Mouse (Mus musculus) midbrain, embryonic 13.5 days (tissue): ENCODE measurements around the gene Umad1. TPM values are rescaled to one million over a fixed set of nuclear protein-coding genes. Genes with fewer than 3 reads are reported as not detected.
"Not testable (repeated sequence)": the region's sequence is repeated elsewhere in the genome, so short reads cannot be mapped to it uniquely, and the experiment has no call there.

Source experiments
- ATAC-seq: fragments of 200-750 bp; cut with Nextera tagmentation; 2 replicates; pipeline ENCODE4 v1.8.0; 2017; ENCODE audit warnings: mild to moderate bottlenecking, moderate TSS enrichment, moderate library complexity
- H3K27ac ChIP-seq: fragments of 300-500 bp; sonication (generic); 2 replicates; pipeline ENCODE4 v1.5.1; 2015; ENCODE audit warnings: inconsistent platforms, mild to moderate bottlenecking, moderate library complexity
- H3K27me3 ChIP-seq: fragments of 300-500 bp; sonication (generic); 2 replicates; pipeline ENCODE4 v1.6.1; 2015; ENCODE audit warnings: mild to moderate bottlenecking, inconsistent platforms
- H3K36me3 ChIP-seq: fragments of 300-500 bp; sonication (generic); 2 replicates; pipeline ENCODE4 v1.6.1; 2015; ENCODE audit warnings: mild to moderate bottlenecking, inconsistent platforms
- H3K4me1 ChIP-seq: fragments of 300-500 bp; sonication (generic); replicated peaks from 2 replicates; pipeline ENCODE4 v1.6.1; 2015; ENCODE audit warnings: inconsistent platforms
- H3K4me2 ChIP-seq: fragments of 300-500 bp; sonication (generic); replicated peaks from 2 replicates; pipeline ENCODE4 v1.6.1; 2015; ENCODE audit warnings: moderate library complexity, mild to moderate bottlenecking, inconsistent platforms
- H3K4me3 ChIP-seq: fragments of 300-500 bp; sonication (generic); replicated peaks from 2 replicates; pipeline ENCODE4 v1.5.1; 2015; ENCODE audit warnings: mild to moderate bottlenecking, inconsistent platforms
- H3K9ac ChIP-seq: fragments of 300-500 bp; sonication (generic); replicated peaks from 2 replicates; pipeline ENCODE4 v1.6.1; 2015; ENCODE audit warnings: mild to moderate bottlenecking, inconsistent platforms
- H3K9me3 ChIP-seq: fragments of 300-500 bp; sonication (generic); 2 replicates; pipeline ENCODE4 v1.6.1; 2016; ENCODE audit warnings: mild to moderate bottlenecking, inconsistent platforms
- WGBS: fragments of 180-500 bp; shearing (Covaris S2); methylation state at CpG from one replicate; pipeline ENCODE4 v1.1.7; 2015; 5-methylcytosine and 5-hydroxymethylcytosine counted together
- polyA plus RNA-seq: library from polyadenylated mRNA; unstranded; fragments of >200 nt; fragmentation: Nextera tagmentation; extraction: Ambion mirVana; gene quantifications from 2 replicates; pipeline ENCODE4 v1.2.1, GENCODE M21; 2015

Umad1 gene
- polyA plus RNA-seq, 1 experiment from 2014 or later, result 43.1 TPM

- H3K36me3 ChIP-seq, result no peaks in the 10 kb centered on the region
- no peak overlapping the region for H3K4me2 ChIP-seq
- H3K27me3 ChIP-seq, result no peaks in the 10 kb centered on the region
- H3K27ac ChIP-seq, result no peak overlapping the region
- H3K9ac ChIP-seq, result no peak overlapping the region
- no peak for ATAC-seq
- 85% methylated on average over 4 of the region's 4 CpGs for WGBS
- H3K4me1 ChIP-seq, result no peaks in the 10 kb centered on the region
- no peaks in the 10 kb centered on the region for H3K9me3 ChIP-seq
- H3K4me3 ChIP-seq, result no peak overlapping the region
Measured at GRCm38 (mm10) chr6:8283255-8283654, 24.2 kb downstream of the Umad1 start.

DNA sequence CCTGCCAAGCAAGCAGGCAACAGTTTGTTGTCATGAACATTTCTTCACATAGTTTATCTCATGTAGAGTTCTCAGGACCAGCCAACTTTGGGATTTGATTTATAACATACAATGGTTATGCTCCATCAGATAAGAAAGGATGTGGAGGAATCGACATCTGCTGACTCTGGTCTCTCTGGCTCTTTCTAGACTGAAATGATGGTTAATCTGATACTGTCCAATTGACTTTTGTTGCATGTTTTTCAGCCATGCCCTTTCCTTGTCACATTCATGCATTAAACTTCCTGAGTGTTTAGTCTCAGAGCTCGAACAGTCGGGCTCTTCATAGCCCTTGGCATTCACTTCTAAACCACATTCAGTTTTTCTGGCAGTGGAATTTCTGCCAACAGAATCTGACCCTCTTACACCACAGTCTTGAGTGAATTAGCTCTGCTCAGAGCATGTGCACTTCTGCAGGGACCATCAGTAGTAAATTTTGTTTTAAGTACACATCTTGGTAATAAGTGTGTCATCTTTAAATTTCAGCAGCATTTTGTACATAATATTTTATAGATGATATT lies 26.4 kb downstream of the Umad1 start:
- H3K27ac ChIP-seq, result no peak overlapping the region
- H3K36me3 ChIP-seq, result no peaks in the 10 kb centered on the region
- no peaks in the 10 kb centered on the region for H3K4me1 ChIP-seq
- H3K27me3 ChIP-seq, result no peaks in the 10 kb centered on the region
- no peak overlapping the region for H3K4me2 ChIP-seq
- no peak overlapping the region for H3K4me3 ChIP-seq
- no peak for ATAC-seq
- H3K9me3 ChIP-seq, result no peaks in the 10 kb centered on the region
- WGBS, result 89% methylated on average over 3 of the region's 3 CpGs
- H3K9ac ChIP-seq, result no peak overlapping the region

DNA sequence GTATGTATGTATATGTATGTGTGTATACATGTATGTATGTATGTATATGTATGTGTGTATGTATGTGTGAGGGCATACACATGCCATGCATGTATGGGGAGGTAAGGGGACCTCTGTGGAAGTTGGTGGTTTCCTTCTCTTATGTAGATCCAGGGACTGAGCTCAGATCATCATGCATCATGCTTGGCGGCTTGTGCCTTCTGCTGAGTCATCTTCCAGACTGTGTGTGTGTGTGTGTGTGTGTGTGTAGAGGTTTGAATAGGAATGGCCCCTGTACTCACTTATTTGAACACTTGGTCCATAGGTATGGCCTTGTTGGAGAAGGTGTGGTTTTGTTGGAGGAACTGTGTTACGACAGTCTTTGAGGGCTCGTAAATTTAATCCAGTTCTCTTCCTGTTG lies 27.1 kb downstream of the Umad1 start:
- WGBS, result 99% methylated on average over 3 of the region's 3 CpGs
- Histone ChIP-seq H3K9ac (no peak overlapping the region), H3K4me2 (no peak overlapping the region), H3K27ac (no peak overlapping the region), H3K4me3 (no peak overlapping the region), H3K36me3 (no peaks in the 10 kb centered on the region), H3K9me3 (no peaks in the 10 kb centered on the region), H3K4me1 (no peaks in the 10 kb centered on the region), H3K27me3 (no peaks in the 10 kb centered on the region)
- ATAC-seq, result no peak

- Histone ChIP-seq H3K27me3 (no peaks in the 10 kb centered on the region), H3K27ac (no peak overlapping the region), H3K4me1 (0 out of 2 replicates have a peak, but pooled peaks cover under 1% of the 10 kb centered on the region), H3K4me3 (no peak overlapping the region), H3K9me3 (no peaks in the 10 kb centered on the region), H3K36me3 (no peaks in the 10 kb centered on the region), H3K4me2 (no peak overlapping the region), H3K9ac (no peak overlapping the region)
- 83% methylated on average over 4 of the region's 4 CpGs for WGBS
- no peak for ATAC-seq
Measured at GRCm38 (mm10) chr6:8288755-8289580, 29.9 kb downstream of the Umad1 start.

DNA sequence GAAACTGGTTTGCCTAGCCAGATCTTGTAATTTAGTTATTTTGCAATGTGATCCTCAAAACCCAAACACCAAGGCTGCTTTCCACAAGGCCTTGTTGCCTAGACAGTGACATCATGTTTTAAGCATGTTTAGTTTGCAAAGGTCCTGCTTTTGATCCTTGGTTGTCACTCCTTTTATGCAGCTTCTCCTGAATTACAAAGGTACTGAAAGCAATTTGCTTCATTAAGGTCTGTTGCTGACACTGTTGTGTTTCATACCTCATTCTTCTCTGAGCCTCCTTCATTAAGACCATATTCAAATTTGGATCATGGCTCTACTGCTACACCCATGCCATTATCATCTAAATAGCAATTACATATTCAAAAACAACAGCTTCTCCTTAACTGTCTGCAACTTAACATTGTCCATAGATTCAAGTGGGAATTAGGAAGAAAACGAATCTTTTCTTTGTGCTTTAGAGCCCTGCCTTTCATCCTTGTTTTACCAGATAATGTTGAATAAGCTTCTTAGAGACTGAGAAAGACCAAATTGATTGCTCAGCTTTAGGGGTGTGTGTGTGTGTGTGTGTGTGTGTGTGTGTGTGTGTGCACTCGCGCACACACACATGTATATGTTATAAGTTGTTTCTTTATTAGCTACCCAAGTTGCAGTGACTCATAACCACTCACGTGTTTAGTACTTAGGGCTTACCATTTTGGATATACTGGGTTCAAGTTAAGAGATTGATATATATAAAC lies 35.1 kb downstream of the Umad1 start:
- Histone ChIP-seq H3K27me3 (no peaks in the 10 kb centered on the region), H3K9ac (no peak overlapping the region), H3K4me3 (no peak overlapping the region), H3K27ac (no peak overlapping the region), H3K4me2 (no peak overlapping the region), H3K9me3 (no peaks in the 10 kb centered on the region), H3K4me1 (0 out of 2 replicates have a peak, but pooled peaks cover 4% of the 10 kb centered on the region), H3K36me3 (no peaks in the 10 kb centered on the region)
- peak; percentile 53; the same call in 1 of the 2 replicates for ATAC-seq
- WGBS, result 63% methylated on average over 4 of the region's 4 CpGs

DNA sequence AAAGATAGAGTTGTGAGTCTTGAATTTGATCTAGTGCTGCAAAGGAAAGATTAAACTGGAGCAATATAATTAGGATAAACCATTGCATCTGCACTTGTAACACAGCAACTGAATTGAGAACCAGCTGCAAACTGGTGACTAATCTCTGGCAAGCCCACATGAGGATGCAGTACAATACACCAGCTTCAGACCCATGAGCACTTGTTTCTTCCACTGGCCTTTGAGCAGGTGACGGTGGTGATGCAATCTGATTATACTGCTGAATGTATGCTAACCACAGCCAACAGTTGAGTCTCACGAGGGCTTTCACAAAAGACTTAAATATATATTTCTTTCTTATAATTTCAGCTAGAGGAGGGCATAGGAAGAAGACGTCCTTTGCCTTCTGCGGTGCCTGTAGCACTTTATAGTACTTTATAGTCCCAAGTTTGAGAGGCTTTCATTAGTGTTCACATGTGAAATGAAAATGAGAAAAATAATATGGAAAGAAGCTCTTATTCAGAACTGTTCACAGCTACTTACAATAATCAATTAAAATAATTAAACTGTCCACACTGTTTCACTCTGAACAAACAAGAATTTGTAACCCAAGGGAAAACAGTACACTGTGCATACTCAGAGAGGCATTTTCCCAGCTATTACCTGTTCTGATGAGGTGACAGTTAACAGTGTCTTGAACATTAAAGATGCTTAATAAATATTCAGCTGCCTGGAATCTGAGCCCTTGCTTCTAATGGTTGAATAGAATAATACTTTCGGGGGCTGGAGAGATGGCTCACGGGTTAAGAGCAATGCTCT lies 40.2 kb downstream of the Umad1 start:
- H3K4me1 ChIP-seq, result no peaks in the 10 kb centered on the region
- ATAC-seq, result peak; percentile 56; the same call in 1 of the 2 replicates

GRCm38 (mm10) chr6:8307878-8308775 lies 49.0 kb downstream of the Umad1 start:
- ATAC-seq, result no peak
- Histone ChIP-seq H3K4me2 (no peak overlapping the region), H3K27me3 (no peaks in the 10 kb centered on the region), H3K27ac (no peak overlapping the region), H3K9ac (no peak overlapping the region), H3K36me3 (no peaks in the 10 kb centered on the region), H3K4me1 (no peaks in the 10 kb centered on the region), H3K4me3 (no peak overlapping the region), H3K9me3 (no peaks in the 10 kb centered on the region)
- WGBS, result 78% methylated on average over 6 of the region's 6 CpGs

More for the DNA sequence above, 40.2 kb downstream of the Umad1 start:
- Histone ChIP-seq H3K36me3 (no peaks in the 10 kb centered on the region), H3K27ac (no peak overlapping the region), H3K9me3 (no peaks in the 10 kb centered on the region), H3K9ac (no peak overlapping the region), H3K4me2 (no peak overlapping the region), H3K4me3 (no peak overlapping the region), H3K27me3 (no peaks in the 10 kb centered on the region)
- 67% methylated on average over 6 of the region's 6 CpGs for WGBS

DNA sequence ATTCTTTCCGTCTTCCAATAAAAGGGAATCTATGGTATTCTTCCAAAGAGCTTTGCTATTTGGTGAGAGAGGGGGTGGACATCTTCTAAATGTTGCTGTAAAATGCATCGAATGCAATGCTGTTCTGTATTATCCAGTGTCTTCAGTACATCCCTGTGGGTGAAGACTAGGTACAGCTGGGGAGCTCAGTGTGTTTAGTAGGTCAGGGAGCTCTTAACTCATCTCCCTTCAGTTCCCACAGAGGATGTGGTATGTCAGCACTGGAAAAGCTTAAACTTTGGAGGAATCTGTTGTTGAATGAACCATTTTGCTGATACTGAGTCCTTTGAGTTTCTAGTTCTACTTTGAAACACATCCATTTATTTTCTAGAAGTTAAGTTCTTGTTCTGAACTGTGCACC lies 53.5 kb downstream of the Umad1 start:
- H3K27ac ChIP-seq, result no peak overlapping the region
- H3K9ac ChIP-seq, result no peak overlapping the region
- WGBS, result 94% methylated on average over 2 of the region's 2 CpGs
- no peaks in the 10 kb centered on the region for H3K27me3 ChIP-seq
- H3K9me3 ChIP-seq, result no peaks in the 10 kb centered on the region
- no peaks in the 10 kb centered on the region for H3K36me3 ChIP-seq
- H3K4me2 ChIP-seq, result no peak overlapping the region
- ATAC-seq, result no peak
- H3K4me3 ChIP-seq, result no peak overlapping the region
- no peaks in the 10 kb centered on the region for H3K4me1 ChIP-seq

DNA sequence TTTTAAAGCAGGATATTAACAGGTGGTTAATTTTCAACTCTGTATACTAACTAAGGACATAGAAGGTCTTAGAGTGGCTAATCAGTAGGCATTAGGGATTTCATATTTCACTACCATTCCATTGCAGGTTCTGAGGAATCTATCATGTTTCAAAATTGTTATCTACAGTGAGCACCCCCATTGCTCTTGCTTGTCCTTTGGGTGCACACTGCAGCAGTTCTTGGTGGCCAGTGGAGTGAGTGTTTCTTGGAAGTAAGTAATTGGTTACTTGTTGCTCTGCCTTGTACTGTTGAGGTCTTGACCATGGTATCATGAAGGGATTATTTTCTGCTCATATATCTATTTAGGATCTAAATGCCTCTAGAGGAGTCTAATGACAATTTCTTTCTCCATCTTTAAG lies 57.1 kb downstream of the Umad1 start:
- Histone ChIP-seq H3K36me3 (no peaks in the 10 kb centered on the region), H3K27me3 (no peaks in the 10 kb centered on the region), H3K9me3 (0 out of 2 replicates have a peak, but pooled peaks cover 2% of the 10 kb centered on the region), H3K4me2 (no peak overlapping the region), H3K9ac (no peak overlapping the region), H3K4me1 (no peaks in the 10 kb centered on the region), H3K27ac (no peak overlapping the region), H3K4me3 (no peak overlapping the region)
- no peak for ATAC-seq

GRCm38 (mm10) chr6:8319591-8319990 lies 60.5 kb downstream of the Umad1 start:
- ATAC-seq, result no peak

DNA sequence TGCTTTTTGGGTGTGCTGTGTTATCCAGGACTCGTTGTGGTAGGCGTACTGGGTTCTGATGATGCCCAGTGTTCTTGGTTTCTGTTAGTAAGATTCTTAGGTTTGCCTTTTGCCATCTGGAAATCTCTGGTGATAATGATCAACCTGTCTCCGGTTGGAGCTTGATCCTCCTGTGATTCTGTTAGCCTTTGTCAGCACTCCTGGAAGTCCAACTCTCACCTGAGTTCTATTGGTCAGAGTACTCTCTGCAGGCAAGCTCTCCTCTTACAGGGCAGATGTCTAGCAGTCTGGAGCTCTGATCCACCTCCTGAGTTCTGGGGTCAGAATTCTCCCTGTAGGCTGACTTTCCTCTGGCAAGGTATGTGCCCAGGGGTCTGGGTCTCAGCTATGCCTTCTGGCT lies 72.4 kb downstream of the Umad1 start:
- not testable (repeated sequence) for H3K9ac ChIP-seq, H3K27ac ChIP-seq, H3K4me2 ChIP-seq, H3K4me1 ChIP-seq, H3K27me3 ChIP-seq, H3K36me3 ChIP-seq, H3K9me3 ChIP-seq, ATAC-seq, H3K4me3 ChIP-seq
- 95% methylated on average over 3 of the region's 3 CpGs for WGBS

More at GRCm38 (mm10) chr6:8319591-8319990, 60.5 kb downstream of the Umad1 start:
- Histone ChIP-seq H3K4me1 (no peaks in the 10 kb centered on the region), H3K9ac (no peak overlapping the region), H3K4me3 (no peak overlapping the region), H3K9me3 (0 out of 2 replicates have a peak, but pooled peaks cover 2% of the 10 kb centered on the region), H3K36me3 (no peaks in the 10 kb centered on the region), H3K27me3 (no peaks in the 10 kb centered on the region), H3K4me2 (no peak overlapping the region), H3K27ac (no peak overlapping the region)
- WGBS, result 97% methylated on average over 2 of the region's 2 CpGs
